Mouse (Mus musculus) liver, adult 2 months (tissue): ENCODE measurements around the gene Prox2.

Source experiments
- CTCF ChIP-seq: fragments of 200-500 bp; IDR thresholded peaks from 2 replicates; pipeline ENCODE4 v1.5.1; 2011; ENCODE audit warnings: low read depth, low read length, control low read depth
- POLR2A ChIP-seq: fragments of 200-500 bp; IDR thresholded peaks from 2 replicates; pipeline ENCODE4 v1.6.1; 2011; ENCODE audit warnings: low read length, control low read depth; ENCODE audit not compliant: insufficient read depth; ENCODE audit errors: extremely low read depth

GRCm38 (mm10) chr12:85129426-85129978 is 18.9 kb upstream of the Prox2 start:
- TF ChIP-seq CTCF (no peak), POLR2A (no peak)
